Mouse (Mus musculus) left cerebral cortex, postnatal 10 days (tissue): ENCODE measurements around the gene Gm3880. TPM values are rescaled to one million over a fixed set of nuclear protein-coding genes. Genes with fewer than 3 reads are reported as not detected.
"Not testable (repeated sequence)": the region's sequence is repeated elsewhere in the genome, so short reads cannot be mapped to it uniquely, and the experiment has no call there.

Source experiments
- DNase-seq, 2 experiments: peaks; one replicate each; pipeline ENCODE4 v3.0.0; 2021 to 2022; ENCODE audit warnings: low spot score in 2 of 2, mixed read lengths in 1 of 2; ENCODE audit errors: extremely low spot score in 1 of 2
- intact Hi-C: fragments of 180-260 bp; cut with DNase I; formaldehyde crosslinking; loops from one replicate; pipeline ENCODE4 v1.15.1; 2025
- total RNA-seq, 2 experiments: library from RNA; stranded (reverse); gene quantifications; 2 replicates each; pipeline ENCODE4 v1.2.3; 2021

The Gm3880 gene
- not detected for total RNA-seq

- not testable (repeated sequence) for DNase-seq
- intact Hi-C loops: loop anchor here (1.0 kb wide), 1 partner anchor 19 kb away; no protein-coding TSS in a partner anchor
Measured at GRCm38 (mm10) chrX:102686872-102687271, at the start of gene Gm3880. Gm3880 (minus strand) TSS chrX:102686972.

DNA sequence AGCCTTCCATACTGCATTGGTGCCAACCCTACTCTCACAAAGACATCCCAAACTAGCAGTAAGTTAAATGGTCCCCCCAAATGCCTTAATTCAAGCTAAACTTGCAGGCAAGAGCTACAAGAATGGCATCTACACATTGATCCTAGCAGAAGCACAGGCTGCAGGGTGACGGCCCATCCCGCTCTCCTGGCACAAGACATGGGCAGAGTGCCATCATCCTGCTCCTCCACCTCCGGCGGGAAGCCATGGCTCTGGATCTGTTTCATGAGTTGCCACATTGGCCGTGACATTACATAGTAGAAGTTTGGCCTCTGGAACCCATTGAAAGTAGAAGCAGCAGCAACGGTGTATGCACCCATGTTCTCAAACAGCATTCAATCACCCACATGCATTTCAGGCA is 37.5 kb upstream of the Gm3880 start:
- intact Hi-C loops: not testable (repeated sequence)

GRCm38 (mm10) chrX:102707535-102707934 is 20.8 kb upstream of the Gm3880 start, which contains the start of the genes Gm9112 and Dmrtc1b:
Gm9112 (minus strand) TSS chrX:102707635.
Dmrtc1b (plus strand) TSS chrX:102707865.
- intact Hi-C loops: not testable (repeated sequence)

More for the DNA sequence above, 37.5 kb upstream of the Gm3880 start:
- not testable (repeated sequence) for DNase-seq

DNA sequence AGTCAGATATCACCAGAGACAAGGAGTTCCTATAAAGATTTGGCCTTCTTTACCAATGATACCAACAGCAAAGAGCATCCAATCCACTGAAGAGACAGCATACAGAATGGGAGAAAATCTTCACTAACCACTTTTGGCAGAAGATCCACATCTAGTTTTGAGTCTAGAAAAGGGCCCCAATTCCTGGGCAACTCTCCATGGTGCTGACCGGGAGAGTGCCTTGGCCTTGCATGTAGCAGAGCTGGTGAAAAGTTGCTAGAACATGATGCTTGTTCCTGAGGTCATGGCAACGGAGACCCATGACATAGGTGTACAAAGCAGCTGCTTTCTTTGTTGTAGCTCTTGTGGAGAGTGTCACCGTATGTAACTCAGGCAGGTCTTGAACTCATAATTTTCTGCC is 13.9 kb upstream of the Gm3880 start:
- intact Hi-C loops: loop anchor here (5.0 kb wide), 1 partner anchor 212 kb away; no protein-coding TSS in a partner anchor
- not testable (repeated sequence) for DNase-seq

More at GRCm38 (mm10) chrX:102707535-102707934, 20.8 kb upstream of the Gm3880 start, which contains the start of the genes Gm9112 and Dmrtc1b:
- not testable (repeated sequence) for DNase-seq

DNA sequence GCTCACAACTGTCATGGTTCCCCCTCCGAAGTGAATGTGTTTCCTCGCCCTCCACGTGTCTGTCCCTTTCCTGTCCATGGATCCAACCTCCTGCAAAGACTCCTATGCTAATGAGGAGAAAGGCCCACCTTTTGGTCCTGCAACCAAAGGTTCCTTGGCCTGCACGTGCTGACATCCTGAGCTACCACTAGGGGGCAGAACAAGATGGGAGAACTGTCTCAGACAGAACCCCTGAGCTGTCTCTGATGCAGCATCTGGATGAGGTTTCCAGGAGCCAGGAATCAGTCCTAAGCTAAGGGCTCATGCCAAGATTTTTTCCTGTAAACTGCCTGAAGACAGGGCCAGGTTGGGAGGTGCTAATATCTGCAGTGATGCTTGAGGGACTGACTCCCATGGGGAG is 2.5 kb upstream of the Gm3880 start:
- DNase-seq: peak; percentile 6 to 20
- intact Hi-C loops: not testable (repeated sequence)

GRCm38 (mm10) chrX:102684706-102685105 is 2.1 kb downstream of the Gm3880 start:
- intact Hi-C loops, DNase-seq: not testable (repeated sequence)

DNA sequence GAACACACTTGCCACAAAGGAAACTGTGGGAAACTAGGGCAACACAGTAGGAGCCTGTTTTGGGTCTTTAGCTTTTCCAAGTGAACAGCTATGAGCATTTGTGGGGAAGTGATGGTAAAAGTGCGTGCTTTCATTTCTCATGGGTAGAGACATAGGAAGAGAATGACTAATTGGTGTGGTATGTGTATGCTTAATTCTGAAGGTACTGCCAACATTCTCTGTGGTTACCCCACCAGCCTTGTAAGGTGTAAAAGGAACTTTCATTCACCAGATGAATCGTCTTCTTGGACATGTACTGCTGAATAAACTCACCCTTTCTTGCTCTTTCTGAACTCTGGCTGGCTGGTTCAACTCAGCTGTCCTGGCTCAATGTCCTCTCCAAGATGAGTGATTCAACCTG is 20.1 kb downstream of the Gm3880 start:
- no peak for DNase-seq
- intact Hi-C loops: no loop called here

DNA sequence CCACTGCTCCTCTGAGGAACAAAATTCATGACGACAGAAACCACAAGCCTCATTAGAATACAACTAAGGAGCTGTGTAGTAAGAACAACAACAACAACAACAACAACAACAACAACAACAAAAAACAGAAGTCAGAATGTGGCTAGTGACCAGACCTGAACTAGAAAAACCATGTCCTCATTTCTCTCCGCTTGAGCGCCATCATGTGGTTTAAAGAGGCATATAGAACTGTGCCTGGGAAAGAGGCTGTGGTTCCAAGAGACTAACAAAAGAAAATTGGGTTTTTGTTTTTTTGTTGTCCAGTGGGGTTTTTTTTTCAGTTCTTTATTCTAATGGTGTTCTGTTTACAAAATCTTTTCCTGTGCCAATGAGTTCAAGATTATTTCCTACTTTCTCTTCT is 26.1 kb downstream of the Gm3880 start:
- no peak for DNase-seq
- intact Hi-C loops: no loop called here

DNA sequence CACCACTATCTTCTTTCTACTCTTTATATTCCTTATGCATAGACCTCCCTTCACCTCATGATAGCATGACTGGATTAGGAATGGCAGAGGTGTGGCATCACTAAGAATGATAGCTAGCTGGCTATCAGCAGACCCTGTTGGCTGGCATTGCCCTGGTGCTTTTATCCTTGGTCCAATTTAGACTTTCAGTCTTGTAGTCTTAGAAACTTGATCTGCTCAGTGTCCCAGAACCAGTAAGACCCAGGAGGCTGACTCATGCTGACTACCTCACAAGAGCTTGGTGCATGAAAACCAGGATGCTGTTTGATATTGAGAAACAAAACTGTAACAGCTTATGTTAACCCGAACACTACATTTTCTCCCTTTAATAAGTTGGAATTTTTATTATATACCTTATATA is 41.1 kb downstream of the Gm3880 start:
- DNase-seq: no peak
- intact Hi-C loops: no loop called here

DNA sequence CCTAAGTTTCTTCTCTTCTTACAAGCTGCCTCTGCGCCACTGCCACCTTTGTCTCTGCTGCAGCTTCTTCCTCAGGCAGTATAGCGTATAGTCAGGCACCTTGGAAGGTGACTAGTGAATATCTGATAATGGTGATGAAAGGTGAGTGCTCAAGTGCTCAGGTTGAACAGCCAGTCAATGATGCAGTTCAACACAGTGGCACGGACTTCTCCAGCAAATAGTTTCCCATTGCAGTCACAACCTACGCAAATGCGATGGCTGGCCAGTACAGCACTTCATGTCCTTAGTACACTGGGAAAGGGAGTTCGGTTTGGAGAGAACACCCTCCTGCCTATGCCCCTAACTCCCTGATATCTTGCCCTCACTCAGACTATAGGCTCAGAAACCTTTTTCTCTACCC is 41.6 kb downstream of the Gm3880 start:
- no peak for DNase-seq
- intact Hi-C loops: no loop called here

- intact Hi-C loops: no loop called here
- no peak for DNase-seq
Measured at GRCm38 (mm10) chrX:102644573-102644951, 42.2 kb downstream of the Gm3880 start.

GRCm38 (mm10) chrX:102643823-102644572 is 42.8 kb downstream of the Gm3880 start, which contains the start of gene Phka1:
Phka1 (minus strand) TSS chrX:102644246.
- intact Hi-C loops: no loop called here
- peak; percentile 21 to 88 for DNase-seq

Other genes with a start within 250 kb of the Gm3880 start
- 10 to 100 TPM in 1 of 2 experiments, 1 to 10 TPM in 1; 9.7 to 12.2 TPM for gene Hdac8, start 181.6 kb downstream of the Gm3880 start, total RNA-seq
- 10 to 100 TPM; 14.9 to 16.3 TPM for gene Phka1, start 42.7 kb downstream of the Gm3880 start, total RNA-seq
- not detected for gene Gm9112, start 20.7 kb upstream of the Gm3880 start, total RNA-seq
- not detected for gene Dmrtc1b, start 20.9 kb upstream of the Gm3880 start, total RNA-seq
- gene Dmrtc1c1, start 116.0 kb upstream of the Gm3880 start, total RNA-seq: not detected
- not detected for gene Dmrtc1c2, start 167.6 kb upstream of the Gm3880 start, total RNA-seq
- not detected for gene 1700031F05Rik, start 181.0 kb upstream of the Gm3880 start, total RNA-seq
- 1 to 10 TPM; 1.4 to 1.9 TPM for gene Dmrtc1a, start 221.7 kb upstream of the Gm3880 start, total RNA-seq
- gene 1700011M02Rik, start 221.9 kb upstream of the Gm3880 start, total RNA-seq: not detected
- not detected for gene 1700018G05Rik, start 241.4 kb upstream of the Gm3880 start, total RNA-seq